Comparison of ENCODE assay signal across 8 mouse cellular contexts in the genomic region with DNA sequence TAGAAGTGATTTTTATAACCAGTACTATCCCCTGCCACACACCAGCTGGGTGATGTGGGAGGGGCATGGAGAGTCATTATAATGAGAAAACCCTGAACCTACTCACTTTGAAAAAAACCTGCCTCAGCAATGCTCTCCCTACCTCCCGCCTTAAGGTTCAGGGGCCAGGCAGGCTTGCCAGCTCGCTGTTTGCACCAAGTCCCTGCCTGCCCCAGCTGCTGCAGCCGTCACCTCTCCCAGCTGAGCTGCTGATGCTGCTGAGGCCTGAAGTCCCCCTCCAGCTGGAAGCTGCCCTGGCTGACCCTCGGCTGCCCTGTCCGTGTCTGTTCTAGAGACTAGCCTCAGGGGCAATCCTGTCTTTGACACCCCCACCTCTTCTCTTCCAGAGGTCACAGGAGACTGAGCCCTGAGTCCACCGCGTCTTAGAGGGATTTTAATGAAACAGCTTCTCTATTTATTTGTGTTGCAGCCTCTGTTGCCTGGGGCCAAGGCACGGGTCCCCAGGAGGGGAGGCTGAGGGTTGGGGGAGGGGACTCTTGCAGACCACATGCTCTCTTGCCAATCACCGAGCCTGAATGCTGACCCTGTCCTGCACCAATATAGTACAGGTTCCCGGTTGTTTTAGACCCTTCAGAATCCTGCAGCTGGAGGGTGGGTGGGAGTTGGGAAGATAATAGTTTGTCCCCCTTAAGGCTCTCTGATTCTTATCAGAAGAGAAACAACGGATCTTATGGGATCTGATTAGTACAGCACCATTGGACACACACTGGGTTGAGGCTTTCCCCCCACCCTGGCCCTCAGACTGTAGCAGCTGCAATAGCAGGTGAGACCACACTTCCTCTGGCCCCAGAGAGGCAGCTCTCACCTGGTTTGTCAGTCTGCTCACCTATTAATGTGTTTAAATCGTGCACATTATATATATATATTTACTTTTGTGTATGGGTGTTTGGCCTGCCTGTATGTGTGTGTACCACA.
A peak's percentile ranks its signal among the peaks of the same experiment; 100 is the strongest.
DNase-seq lines count a peak whose midpoint lies in the region; ATAC-seq and TF ChIP-seq lines count a peak whose summit lies in the region.

No protein-coding gene starts in this region.

- no peaks in the 10 kb centered on the region for H3K36me3 ChIP-seq in ES-E14 (ENCODE audit: control insufficient read depth, insufficient read depth, low read length, poor library complexity, severe bottlenecking)
- H3K36me3 ChIP-seq in heart, postnatal 0 days (replicated peaks; ENCODE audit: control insufficient read depth, insufficient read depth, low read length), result no peaks in the 10 kb centered on the region

- H3K9ac ChIP-seq in ES-E14 (ENCODE audit: insufficient read depth, low read depth, low read length, poor library complexity, severe bottlenecking), result 0 out of 2 replicates have a peak overlapping the region, but pooled peaks have one; percentile 26
- H3K9ac ChIP-seq in heart, postnatal 0 days (replicated peaks; ENCODE audit: low read depth, low read length), result no peak overlapping the region

- H3K4me1 ChIP-seq in ES-E14 (ENCODE audit: control insufficient read depth in 2 of 2, insufficient read depth in 2 of 2, low read length in 2 of 2, poor library complexity in 1 of 2), result peaks cover 0 to 13% of the 10 kb centered on the region in 2 experiments; a peak in 2 of 4 replicates
- H3K4me1 ChIP-seq in heart, postnatal 0 days (ENCODE audit: control insufficient read depth, insufficient read depth), result no peaks in the 10 kb centered on the region

- H3K27ac ChIP-seq in ES-E14 (ENCODE audit: insufficient read depth, low read depth, low read length, poor library complexity, severe bottlenecking), result no peak overlapping the region
- no peak overlapping the region for H3K27ac ChIP-seq in heart, postnatal 0 days (ENCODE audit: low read depth)

- in situ Hi-C loops in ES-E14 (cut with MboI; ENCODE audit: low sequenced_read_pairs in 2 of 2, unreplicated experiment in 2 of 2), result no loop called here

- TF ChIP-seq EP300 in heart, postnatal 0 days (IDR thresholded peaks at IDR 0.05; ENCODE audit: low read depth), result no peak

- DNase-seq in ES-E14 (ENCODE audit: low read depth, low spot score), result no peak
- peak; percentile 86 for DNase-seq in embryo, embryonic 9.5 days (ENCODE audit: extremely low spot score)
- no peak for DNase-seq in heart, postnatal 0 days (ENCODE audit: low spot score)
- peak; percentile 60 to 76 for DNase-seq in kidney, postnatal 4 days
- peak; percentile 34 for DNase-seq in yolk sac, embryonic 10.5 days (ENCODE audit: low spot score)
- DNase-seq in B cell, adult 2 months, result no peak
- DNase-seq in spleen, postnatal 36 days (ENCODE audit: low spot score in 2 of 2), result no peak
- no peak for DNase-seq in frontal cortex, postnatal 25 days (ENCODE audit: low spot score in 2 of 2)

- peak; percentile 39; the same call in 1 of the 2 replicates for ATAC-seq in heart, postnatal 0 days (ENCODE audit: insufficient read depth, low read depth)

- no peaks in the 10 kb centered on the region for H3K9me3 ChIP-seq in ES-E14 (ENCODE audit: control insufficient read depth, insufficient read depth, low read depth, low read length)
- H3K9me3 ChIP-seq in heart, postnatal 0 days (replicated peaks; ENCODE audit: control insufficient read depth, low read length), result no peaks in the 10 kb centered on the region

- 27% methylated on average over 12 of the region's 12 CpGs for WGBS in heart, postnatal 0 days

- no peak overlapping the region for H3K4me3 ChIP-seq in ES-E14 (ENCODE audit: insufficient read depth in 1 of 2, low read depth in 1 of 2, low read length in 2 of 2, poor library complexity in 1 of 2, severe bottlenecking in 1 of 2)
- H3K4me3 ChIP-seq in heart, postnatal 0 days (ENCODE audit: low read depth, low read length), result no peak overlapping the region

- no peak for TF ChIP-seq CTCF in heart, postnatal 0 days (IDR thresholded peaks at IDR 0.05; ENCODE audit: low read depth)

- no peak overlapping the region for H3K4me2 ChIP-seq in heart, postnatal 0 days (ENCODE audit: low read depth, low read length)

- H3K27me3 ChIP-seq in heart, postnatal 0 days (ENCODE audit: control insufficient read depth, insufficient read depth, low read length), result no peaks in the 10 kb centered on the region

TF ChIP-seq in ES-E14, 5 proteins besides CTCF, POLR2A, EP300 and RAD21:
- TF ChIP-seq CHD2 (IDR thresholded peaks at IDR 0.05; ENCODE audit: low read depth, low read length) (no peak), ZC3H11A (IDR thresholded peaks at IDR 0.05; ENCODE audit: borderline replicate concordance, low read depth, low read length) (no peak), MAFK (IDR thresholded peaks at IDR 0.05; ENCODE audit: insufficient read depth, low read depth, low read length) (no peak), HCFC1 (IDR thresholded peaks at IDR 0.05; ENCODE audit: borderline replicate concordance, insufficient read depth, low read length) (no peak), ZNF384 (IDR thresholded peaks at IDR 0.05; ENCODE audit: low read depth, low read length) (no peak)

Comparison
In these comparisons a context has a peak if more than half of its experiments do, and no peak if none do; other contexts are left out.
1. DNase-seq: peak in embryo, embryonic 9.5 days (single experiment), kidney, postnatal 4 days (2 of 2) and yolk sac, embryonic 10.5 days (single experiment); none in ES-E14 (single experiment), heart, postnatal 0 days (single experiment), B cell, adult 2 months (0 of 2), spleen, postnatal 36 days (0 of 2) and frontal cortex, postnatal 25 days (0 of 2).